Mouse (Mus musculus): ENCODE results near the gene Colca2.
A peak's percentile ranks its signal among the peaks of the same experiment; 100 is the strongest.

Colca2 gene

GRCm38 (mm10) chr9:51278500-51279381 lies at the start of gene Colca2:
Colca2 (minus strand) TSS chr9:51278569.
- DNase-seq (ENCODE audit: low spot score in 2 of 2): peak in 1 of 2 experiments; percentile 21

- no peak for DNase-seq (ENCODE audit: low spot score in 2 of 2)
Observed at GRCm38 (mm10) chr9:51327555-51327903, 49.2 kb upstream of the Colca2 start.

GRCm38 (mm10) chr9:51326619-51327554 lies 48.5 kb upstream of the Colca2 start:
- no peak for DNase-seq (ENCODE audit: low spot score in 2 of 2)

- no peak for DNase-seq (ENCODE audit: low spot score in 2 of 2)
Observed at GRCm38 (mm10) chr9:51324406-51325065, 46.2 kb upstream of the Colca2 start.

GRCm38 (mm10) chr9:51320096-51320495 lies 41.7 kb upstream of the Colca2 start:
- no peak for DNase-seq (ENCODE audit: low spot score in 2 of 2)

- DNase-seq (ENCODE audit: low spot score in 2 of 2): no peak
Observed at GRCm38 (mm10) chr9:51318246-51318645, 39.9 kb upstream of the Colca2 start.

GRCm38 (mm10) chr9:51317322-51317721 lies 39.0 kb upstream of the Colca2 start:
- no peak for DNase-seq (ENCODE audit: low spot score in 2 of 2)

- no peak for DNase-seq (ENCODE audit: low spot score in 2 of 2)
Observed at GRCm38 (mm10) chr9:51315402-51316063, 37.2 kb upstream of the Colca2 start.

- DNase-seq (ENCODE audit: low spot score in 2 of 2): no peak
Observed at GRCm38 (mm10) chr9:51312554-51313317, 34.4 kb upstream of the Colca2 start.

GRCm38 (mm10) chr9:51310515-51310914 lies 32.1 kb upstream of the Colca2 start:
- DNase-seq (ENCODE audit: low spot score in 2 of 2): no peak

- DNase-seq (ENCODE audit: low spot score in 2 of 2): no peak
Observed at GRCm38 (mm10) chr9:51306351-51306750, 28.0 kb upstream of the Colca2 start.

- no peak for DNase-seq (ENCODE audit: low spot score in 2 of 2)
Observed at GRCm38 (mm10) chr9:51305146-51305545, 26.8 kb upstream of the Colca2 start.

GRCm38 (mm10) chr9:51303980-51304379 lies 25.6 kb upstream of the Colca2 start:
- DNase-seq (ENCODE audit: low spot score in 2 of 2): no peak

- DNase-seq (ENCODE audit: low spot score in 2 of 2): no peak
Observed at GRCm38 (mm10) chr9:51293541-51293940, 15.2 kb upstream of the Colca2 start.

- peak in 1 of 2 experiments; percentile 60 for DNase-seq (ENCODE audit: low spot score in 2 of 2)
Observed at GRCm38 (mm10) chr9:51292674-51293073, 14.3 kb upstream of the Colca2 start.

GRCm38 (mm10) chr9:51290980-51291379 lies 12.6 kb upstream of the Colca2 start:
- DNase-seq (ENCODE audit: low spot score in 2 of 2): no peak

GRCm38 (mm10) chr9:51286079-51286478 lies 7.7 kb upstream of the Colca2 start:
- no peak for DNase-seq (ENCODE audit: low spot score in 2 of 2)

- no peak for DNase-seq (ENCODE audit: low spot score in 2 of 2)
Observed at GRCm38 (mm10) chr9:51277834-51278498, 403 bp downstream of the Colca2 start.

GRCm38 (mm10) chr9:51274678-51275077 lies 3.7 kb downstream of the Colca2 start:
- DNase-seq (ENCODE audit: low spot score in 2 of 2): no peak

- no peak for DNase-seq (ENCODE audit: low spot score in 2 of 2)
Observed at GRCm38 (mm10) chr9:51273581-51274154, 4.7 kb downstream of the Colca2 start.
